Mouse (Mus musculus): ENCODE data around the gene Elovl6. TPM values are rescaled to one million over a fixed set of nuclear protein-coding genes. Genes with fewer than 3 reads are reported as not detected.

The Elovl6 gene
- polyA plus RNA-seq (2014; fragmentation: Nextera tagmentation; extraction: Ambion mirVana) = 46.5 and 46.8 TPM in 2 replicates

- no peaks in the 10 kb centered on the region for H3K9me3 ChIP-seq (ENCODE audit: control insufficient read depth, low read length)
- peak; percentile 89 for DNase-seq (ENCODE audit: low spot score)
- no peaks in the 10 kb centered on the region for H3K36me3 ChIP-seq (ENCODE audit: control insufficient read depth, insufficient read depth, low read length)
- WGBS = under 1% methylated on average over 34 of the region's 35 CpGs
- no peaks in the 10 kb centered on the region for H3K27me3 ChIP-seq (ENCODE audit: control insufficient read depth, insufficient read depth, low read length)
- peaks cover 11% of the 10 kb centered on the region for H3K4me1 ChIP-seq (replicated peaks; ENCODE audit: control insufficient read depth, insufficient read depth, low read length)
- H3K27ac ChIP-seq (ENCODE audit: low read depth, low read length) = peak within 1 kb of the TSS; percentile 98
- peak within 1 kb of the TSS; percentile 97 for H3K9ac ChIP-seq (ENCODE audit: low read depth, low read length)
- peak within 1 kb of the TSS; percentile 85 for H3K4me3 ChIP-seq (ENCODE audit: low read depth, low read length)
- H3K4me2 ChIP-seq (replicated peaks; ENCODE audit: low read depth, low read length) = peak within 1 kb of the TSS; percentile 71
- peak; percentile 68 for ATAC-seq (ENCODE audit: low FRiP score)
Measured at GRCm38 (mm10) chr3:129532180-129532864, at the start of gene Elovl6. Gene Elovl6 (plus strand): TSS chr3:129532355.

GRCm38 (mm10) chr3:129488774-129489173 is 43.4 kb upstream of the Elovl6 start:
- H3K4me1 ChIP-seq (replicated peaks; ENCODE audit: control insufficient read depth, insufficient read depth, low read length) = no peaks in the 10 kb centered on the region
- ATAC-seq (ENCODE audit: low FRiP score) = no peak
- no peak overlapping the region for H3K4me2 ChIP-seq (replicated peaks; ENCODE audit: low read depth, low read length)
- DNase-seq (ENCODE audit: low spot score) = no peak
- no peak overlapping the region for H3K4me3 ChIP-seq (ENCODE audit: low read depth, low read length)
- no peak overlapping the region for H3K9ac ChIP-seq (ENCODE audit: low read depth, low read length)
- H3K9me3 ChIP-seq (ENCODE audit: control insufficient read depth, low read length) = no peaks in the 10 kb centered on the region
- no peaks in the 10 kb centered on the region for H3K36me3 ChIP-seq (ENCODE audit: control insufficient read depth, insufficient read depth, low read length)
- no peaks in the 10 kb centered on the region for H3K27me3 ChIP-seq (ENCODE audit: control insufficient read depth, insufficient read depth, low read length)
- 89% methylated on average over 4 of the region's 4 CpGs for WGBS
- no peak overlapping the region for H3K27ac ChIP-seq (ENCODE audit: low read depth, low read length)

- ATAC-seq (ENCODE audit: low FRiP score) (no peak), DNase-seq (ENCODE audit: low spot score) (no peak)
- H3K4me2 ChIP-seq (replicated peaks; ENCODE audit: low read depth, low read length) = no peak overlapping the region
- H3K27ac ChIP-seq (ENCODE audit: low read depth, low read length) = no peak overlapping the region
- no peak overlapping the region for H3K4me3 ChIP-seq (ENCODE audit: low read depth, low read length)
- H3K4me1 ChIP-seq (replicated peaks; ENCODE audit: control insufficient read depth, insufficient read depth, low read length) = no peaks in the 10 kb centered on the region
- 92% methylated on average over 10 of the region's 10 CpGs for WGBS
- H3K36me3 ChIP-seq (ENCODE audit: control insufficient read depth, insufficient read depth, low read length) = no peaks in the 10 kb centered on the region
- H3K9me3 ChIP-seq (ENCODE audit: control insufficient read depth, low read length) = no peaks in the 10 kb centered on the region
- H3K9ac ChIP-seq (ENCODE audit: low read depth, low read length) = no peak overlapping the region
- no peaks in the 10 kb centered on the region for H3K27me3 ChIP-seq (ENCODE audit: control insufficient read depth, insufficient read depth, low read length)
Measured at GRCm38 (mm10) chr3:129494123-129494522, 38.0 kb upstream of the Elovl6 start.

GRCm38 (mm10) chr3:129494731-129495130 is 37.4 kb upstream of the Elovl6 start:
- Histone ChIP-seq H3K4me3 (ENCODE audit: low read depth, low read length) (no peak overlapping the region), H3K9ac (ENCODE audit: low read depth, low read length) (no peak overlapping the region), H3K36me3 (ENCODE audit: control insufficient read depth, insufficient read depth, low read length) (no peaks in the 10 kb centered on the region), H3K9me3 (ENCODE audit: control insufficient read depth, low read length) (no peaks in the 10 kb centered on the region), H3K27me3 (ENCODE audit: control insufficient read depth, insufficient read depth, low read length) (no peaks in the 10 kb centered on the region), H3K4me2 (replicated peaks; ENCODE audit: low read depth, low read length) (no peak overlapping the region), H3K4me1 (replicated peaks; ENCODE audit: control insufficient read depth, insufficient read depth, low read length) (no peaks in the 10 kb centered on the region), H3K27ac (ENCODE audit: low read depth, low read length) (no peak overlapping the region)
- no peak for ATAC-seq (ENCODE audit: low FRiP score)
- WGBS = 91% methylated on average over 4 of the region's 4 CpGs
- DNase-seq (ENCODE audit: low spot score) = no peak

GRCm38 (mm10) chr3:129503781-129504180 is 28.4 kb upstream of the Elovl6 start:
- Histone ChIP-seq H3K4me2 (replicated peaks; ENCODE audit: low read depth, low read length) (no peak overlapping the region), H3K36me3 (ENCODE audit: control insufficient read depth, insufficient read depth, low read length) (no peaks in the 10 kb centered on the region), H3K9me3 (ENCODE audit: control insufficient read depth, low read length) (no peaks in the 10 kb centered on the region), H3K27ac (ENCODE audit: low read depth, low read length) (no peak overlapping the region), H3K9ac (ENCODE audit: low read depth, low read length) (no peak overlapping the region), H3K4me3 (ENCODE audit: low read depth, low read length) (no peak overlapping the region), H3K4me1 (replicated peaks; ENCODE audit: control insufficient read depth, insufficient read depth, low read length) (no peaks in the 10 kb centered on the region), H3K27me3 (ENCODE audit: control insufficient read depth, insufficient read depth, low read length) (no peaks in the 10 kb centered on the region)
- ATAC-seq (ENCODE audit: low FRiP score) (no peak), DNase-seq (ENCODE audit: low spot score) (no peak)
- WGBS = 88% methylated on average over 7 of the region's 7 CpGs

- Histone ChIP-seq H3K27ac (ENCODE audit: low read depth, low read length) (no peak overlapping the region), H3K27me3 (ENCODE audit: control insufficient read depth, insufficient read depth, low read length) (no peaks in the 10 kb centered on the region), H3K4me2 (replicated peaks; ENCODE audit: low read depth, low read length) (no peak overlapping the region), H3K4me1 (replicated peaks; ENCODE audit: control insufficient read depth, insufficient read depth, low read length) (no peaks in the 10 kb centered on the region), H3K36me3 (ENCODE audit: control insufficient read depth, insufficient read depth, low read length) (no peaks in the 10 kb centered on the region), H3K9ac (ENCODE audit: low read depth, low read length) (no peak overlapping the region), H3K9me3 (ENCODE audit: control insufficient read depth, low read length) (no peaks in the 10 kb centered on the region), H3K4me3 (ENCODE audit: low read depth, low read length) (no peak overlapping the region)
- no peak for ATAC-seq (ENCODE audit: low FRiP score)
- no peak for DNase-seq (ENCODE audit: low spot score)
- 81% methylated on average over 6 of the region's 6 CpGs for WGBS
Measured at GRCm38 (mm10) chr3:129504928-129505327, 27.2 kb upstream of the Elovl6 start.

- DNase-seq (ENCODE audit: low spot score) (no peak), ATAC-seq (ENCODE audit: low FRiP score) (no peak)
- Histone ChIP-seq H3K9ac (ENCODE audit: low read depth, low read length) (no peak overlapping the region), H3K27ac (ENCODE audit: low read depth, low read length) (no peak overlapping the region), H3K4me2 (replicated peaks; ENCODE audit: low read depth, low read length) (no peak overlapping the region), H3K36me3 (ENCODE audit: control insufficient read depth, insufficient read depth, low read length) (no peaks in the 10 kb centered on the region), H3K27me3 (ENCODE audit: control insufficient read depth, insufficient read depth, low read length) (no peaks in the 10 kb centered on the region), H3K4me3 (ENCODE audit: low read depth, low read length) (no peak overlapping the region), H3K9me3 (ENCODE audit: control insufficient read depth, low read length) (no peaks in the 10 kb centered on the region), H3K4me1 (replicated peaks; ENCODE audit: control insufficient read depth, insufficient read depth, low read length) (no peaks in the 10 kb centered on the region)
- 86% methylated on average over 1 of the region's 1 CpGs for WGBS
Measured at GRCm38 (mm10) chr3:129507736-129508135, 24.4 kb upstream of the Elovl6 start.

GRCm38 (mm10) chr3:129508571-129508970 is 23.6 kb upstream of the Elovl6 start:
- Histone ChIP-seq H3K9ac (ENCODE audit: low read depth, low read length) (no peak overlapping the region), H3K4me3 (ENCODE audit: low read depth, low read length) (no peak overlapping the region), H3K4me2 (replicated peaks; ENCODE audit: low read depth, low read length) (no peak overlapping the region), H3K27me3 (ENCODE audit: control insufficient read depth, insufficient read depth, low read length) (no peaks in the 10 kb centered on the region), H3K9me3 (ENCODE audit: control insufficient read depth, low read length) (no peaks in the 10 kb centered on the region), H3K4me1 (replicated peaks; ENCODE audit: control insufficient read depth, insufficient read depth, low read length) (no peaks in the 10 kb centered on the region), H3K27ac (ENCODE audit: low read depth, low read length) (no peak overlapping the region), H3K36me3 (ENCODE audit: control insufficient read depth, insufficient read depth, low read length) (no peaks in the 10 kb centered on the region)
- ATAC-seq (ENCODE audit: low FRiP score) = no peak
- no peak for DNase-seq (ENCODE audit: low spot score)

GRCm38 (mm10) chr3:129509725-129510124 is 22.4 kb upstream of the Elovl6 start:
- H3K36me3 ChIP-seq (ENCODE audit: control insufficient read depth, insufficient read depth, low read length) = no peaks in the 10 kb centered on the region
- no peaks in the 10 kb centered on the region for H3K27me3 ChIP-seq (ENCODE audit: control insufficient read depth, insufficient read depth, low read length)
- no peak overlapping the region for H3K4me3 ChIP-seq (ENCODE audit: low read depth, low read length)
- no peak overlapping the region for H3K4me2 ChIP-seq (replicated peaks; ENCODE audit: low read depth, low read length)
- ATAC-seq (ENCODE audit: low FRiP score) = no peak
- no peaks in the 10 kb centered on the region for H3K4me1 ChIP-seq (replicated peaks; ENCODE audit: control insufficient read depth, insufficient read depth, low read length)
- H3K27ac ChIP-seq (ENCODE audit: low read depth, low read length) = no peak overlapping the region
- H3K9ac ChIP-seq (ENCODE audit: low read depth, low read length) = no peak overlapping the region
- WGBS = 87% methylated on average over 10 of the region's 10 CpGs
- no peak for DNase-seq (ENCODE audit: low spot score)
- H3K9me3 ChIP-seq (ENCODE audit: control insufficient read depth, low read length) = no peaks in the 10 kb centered on the region
